Mouse (Mus musculus) myocyte (in vitro differentiated cells): ENCODE measurements around the gene Atl1.

Experiments
- CEBPB ChIP-seq: IDR thresholded peaks from 2 replicates; pipeline ENCODE4 v1.6.1; 2011; ENCODE audit warnings: mild to moderate bottlenecking, moderate library complexity; ENCODE audit not compliant: poor library complexity, insufficient read depth, severe bottlenecking
- E2F4 ChIP-seq: IDR thresholded peaks from one replicate; pipeline ENCODE4 v1.6.1; 2011; ENCODE audit warnings: mild to moderate bottlenecking, control low read depth, moderate library complexity; ENCODE audit not compliant: insufficient read depth
- MAX ChIP-seq: IDR thresholded peaks from one replicate; pipeline ENCODE4 v1.6.1; 2011; ENCODE audit warnings: low read depth, mild to moderate bottlenecking, control low read depth
- MYOD1 ChIP-seq, 3 experiments: IDR thresholded peaks; one replicate each; pipeline ENCODE4 v1.6.1; 2011; ENCODE audit warnings: control low read depth in 2 of 3, low read depth in 2 of 3, mild to moderate bottlenecking in 2 of 3, moderate library complexity in 1 of 3; ENCODE audit not compliant: insufficient read length in 2 of 3, control insufficient read depth in 1 of 3
- MYOG ChIP-seq, 3 experiments: IDR thresholded peaks; one replicate each; pipeline ENCODE4 v1.6.1; 2011; ENCODE audit warnings: control low read depth in 2 of 3, low read depth in 2 of 3, mild to moderate bottlenecking in 2 of 3; ENCODE audit not compliant: insufficient read length in 2 of 3, control insufficient read depth in 1 of 3, insufficient read depth in 1 of 3
- POLR2A ChIP-seq: IDR thresholded peaks from one replicate; pipeline ENCODE4 v1.6.1; 2011; ENCODE audit warnings: low read depth, mild to moderate bottlenecking, control low read depth, moderate library complexity; ENCODE audit not compliant: insufficient read length
- POLR2AphosphoS2 ChIP-seq: IDR thresholded peaks from one replicate; pipeline ENCODE4 v1.6.1; 2011; ENCODE audit warnings: low read depth, control low read depth; ENCODE audit not compliant: insufficient read length
- REST ChIP-seq: IDR thresholded peaks from one replicate; pipeline ENCODE4 v1.6.1; 2011; ENCODE audit warnings: mild to moderate bottlenecking, control low read depth, moderate library complexity; ENCODE audit not compliant: insufficient read depth, insufficient read length
- SRF ChIP-seq: IDR thresholded peaks from one replicate; pipeline ENCODE4 v1.6.1; 2011; ENCODE audit warnings: low read depth; ENCODE audit not compliant: control insufficient read depth, insufficient read length
- TCF12 ChIP-seq: IDR thresholded peaks from one replicate; pipeline ENCODE4 v1.6.1; 2011; ENCODE audit warnings: mild to moderate bottlenecking, control low read depth; ENCODE audit not compliant: poor library complexity, insufficient read depth, severe bottlenecking
- USF1 ChIP-seq: IDR thresholded peaks from one replicate; pipeline ENCODE4 v1.6.1; 2011; ENCODE audit warnings: low read depth, mild to moderate bottlenecking, control low read depth, moderate library complexity

DNA sequence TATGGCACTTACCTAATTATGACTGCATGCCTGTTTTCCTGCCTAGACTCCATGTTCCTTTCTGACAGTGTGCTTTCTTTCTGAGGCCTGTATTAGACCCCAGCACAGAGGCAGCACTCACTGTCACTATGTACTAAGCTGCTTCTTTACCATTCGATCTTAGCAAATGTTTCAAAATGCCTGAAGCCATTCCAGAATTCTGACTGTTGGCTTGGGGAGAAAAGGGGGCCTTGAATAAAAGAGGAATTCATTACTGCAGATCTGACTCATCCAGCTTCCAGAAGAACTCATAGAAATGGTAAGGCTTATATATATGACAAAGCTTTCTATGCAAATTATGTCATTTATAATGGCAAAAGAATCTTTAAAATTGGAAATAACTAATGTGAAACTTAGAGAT is 4.1 kb upstream of the Atl1 start:
- TF ChIP-seq POLR2A (no peak), MYOD1 (IDR thresholded peaks at IDR 0.05; ENCODE audit: control insufficient read depth in 1 of 3, insufficient read length in 2 of 3, low read depth in 2 of 3) (no peak), TCF12 (no peak), USF1 (no peak), POLR2AphosphoS2 (no peak), MAX (no peak), E2F4 (no peak), MYOG (IDR thresholded peaks at IDR 0.05; ENCODE audit: control insufficient read depth in 1 of 3, insufficient read depth in 1 of 3, insufficient read length in 2 of 3, low read depth in 2 of 3) (no peak), CEBPB (no peak), SRF (no peak), REST (no peak)
